Mouse (Mus musculus): Measurements from ENCODE around the gene Gm20425. TPM values are rescaled to one million over a fixed set of nuclear protein-coding genes. Genes with fewer than 3 reads are reported as not detected.

Gm20425 gene
- total RNA-seq, 2 experiments from 2014 or later: 10.8 to 11.3 TPM

DNA sequence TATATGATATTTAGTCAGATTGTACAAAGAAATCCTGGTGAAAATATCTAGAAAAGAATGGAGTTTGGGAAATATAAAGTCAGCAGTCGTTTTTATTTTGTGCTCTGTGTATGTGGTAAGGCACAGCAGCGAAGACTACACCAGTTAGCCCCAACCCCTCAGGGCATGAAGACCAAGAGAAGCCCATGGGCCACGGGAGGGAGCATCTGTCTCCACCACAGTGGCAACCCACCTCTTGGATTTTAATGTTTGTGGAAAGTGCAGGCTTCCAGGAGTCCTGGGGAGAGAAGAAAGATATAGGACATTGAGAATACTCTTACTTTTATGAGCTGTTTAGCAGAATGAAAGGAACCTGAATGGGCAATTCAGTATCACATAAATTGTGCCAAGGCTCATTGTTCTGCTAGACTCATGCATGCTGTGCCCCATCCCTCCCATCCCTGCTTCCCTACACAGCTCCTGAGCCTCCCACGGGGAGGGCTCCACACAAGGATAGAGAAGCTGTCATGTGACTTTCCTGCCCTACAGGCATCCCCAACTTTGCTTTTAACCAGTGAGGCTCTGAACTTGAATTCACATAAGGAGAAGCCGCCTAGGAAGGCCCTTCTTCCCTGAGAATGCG, 21.2 kb downstream of the Gm20425 start:
- no peak for TF ChIP-seq CTCF (conservative IDR thresholded peaks at IDR 0.05)
- no peak overlapping the region for H3K4me3 ChIP-seq
- no peak overlapping the region for H3K27ac ChIP-seq
- no peak for DNase-seq (ENCODE audit: low spot score in 2 of 2)

DNA sequence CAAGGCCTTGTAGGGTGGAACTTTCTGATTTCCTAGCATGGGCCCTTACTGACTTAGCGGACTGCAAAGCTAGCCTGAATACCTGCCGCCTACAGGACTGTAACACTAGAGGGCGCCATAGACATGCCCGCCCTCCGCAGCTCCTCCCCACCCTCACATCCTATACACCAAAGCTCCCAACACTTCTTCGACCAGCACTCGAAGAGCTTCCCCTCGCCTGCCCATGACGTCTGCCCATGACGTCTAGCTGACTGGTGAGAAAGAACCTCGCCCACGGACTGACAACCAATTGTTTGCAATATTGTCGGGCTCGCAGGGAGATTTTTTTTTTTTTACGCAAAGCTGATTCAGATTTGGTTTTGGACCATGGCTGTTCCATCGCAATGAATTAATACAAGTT, 22.3 kb downstream of the Gm20425 start:
- DNase-seq (ENCODE audit: low spot score in 2 of 2): peak; percentile 71 to 76
- peak; percentile 97 for TF ChIP-seq CTCF (conservative IDR thresholded peaks at IDR 0.05)
- Histone ChIP-seq H3K27ac (no peak overlapping the region), H3K4me3 (peak overlapping the region; percentile 25)

DNA sequence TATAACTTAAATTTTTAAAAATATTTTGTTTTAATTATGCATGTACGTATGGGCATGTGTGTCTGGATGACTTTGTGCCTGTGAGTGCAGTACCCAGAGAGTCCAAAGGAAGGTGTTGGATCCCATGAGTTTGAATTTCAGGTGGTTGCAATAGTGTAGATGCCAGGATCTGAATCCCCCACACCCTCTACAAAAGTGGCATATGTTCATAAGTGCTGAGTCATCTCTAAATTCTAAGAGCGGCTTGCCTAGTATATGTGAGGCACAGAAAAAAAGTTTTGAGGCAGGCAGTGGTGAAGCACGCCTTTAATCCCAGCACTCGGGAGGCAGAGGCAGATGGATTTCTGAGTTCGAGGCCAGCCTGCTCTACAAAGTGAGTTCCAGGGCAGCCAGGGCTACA, 24.3 kb downstream of the Gm20425 start:
- DNase-seq (ENCODE audit: low spot score in 2 of 2): no peak
- Histone ChIP-seq H3K4me3 (no peak overlapping the region), H3K27ac (no peak overlapping the region)
- TF ChIP-seq CTCF (conservative IDR thresholded peaks at IDR 0.05): 0 out of 2 replicates have a peak, but pooled peaks have one; percentile 7

DNA sequence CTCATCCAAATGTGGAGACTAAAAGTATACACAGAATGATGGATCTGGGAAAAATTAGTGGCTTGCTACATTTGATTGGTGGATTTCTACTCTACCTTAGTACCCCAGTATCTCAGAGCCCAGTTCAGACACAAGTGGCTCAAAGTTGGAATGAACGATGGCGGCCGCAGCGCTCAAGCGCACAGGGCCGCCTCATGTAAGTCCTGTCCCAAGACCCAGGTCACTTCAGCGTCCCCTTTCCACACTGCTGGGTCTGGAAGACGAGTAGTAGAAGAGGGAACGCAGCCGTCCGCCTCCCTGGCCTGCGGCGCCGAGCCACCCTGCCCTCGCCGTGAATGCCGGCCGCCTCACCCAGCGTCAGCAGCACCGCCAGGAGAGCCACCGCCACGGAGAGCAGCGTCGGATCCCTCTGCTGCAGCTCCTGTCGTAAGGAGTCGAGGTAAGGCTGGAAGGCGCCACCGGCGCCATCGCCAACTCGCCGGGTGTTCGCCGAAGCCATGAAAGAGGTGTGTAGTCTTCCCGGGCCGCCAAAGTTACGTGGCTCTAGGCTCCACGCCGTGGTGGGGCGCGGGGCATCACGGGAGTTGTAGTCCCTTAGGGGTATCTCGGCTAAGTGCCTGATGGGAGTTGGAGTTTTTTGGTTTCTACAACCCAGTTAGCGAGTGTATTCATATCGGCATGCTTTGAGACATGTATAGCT, 28.4 kb downstream of the Gm20425 start, which contains the start of gene Srprb:
Gene Srprb, minus strand, starts transcription at position 577 of the 700 bp plus-strand sequence.
- TF ChIP-seq CTCF (conservative IDR thresholded peaks at IDR 0.05): no peak
- H3K4me3 ChIP-seq: peak within 1 kb of the TSS; percentile 65
- DNase-seq (ENCODE audit: low spot score in 2 of 2): peak; percentile 93 to 94
- peak within 1 kb of the TSS; percentile 82 for H3K27ac ChIP-seq

DNA sequence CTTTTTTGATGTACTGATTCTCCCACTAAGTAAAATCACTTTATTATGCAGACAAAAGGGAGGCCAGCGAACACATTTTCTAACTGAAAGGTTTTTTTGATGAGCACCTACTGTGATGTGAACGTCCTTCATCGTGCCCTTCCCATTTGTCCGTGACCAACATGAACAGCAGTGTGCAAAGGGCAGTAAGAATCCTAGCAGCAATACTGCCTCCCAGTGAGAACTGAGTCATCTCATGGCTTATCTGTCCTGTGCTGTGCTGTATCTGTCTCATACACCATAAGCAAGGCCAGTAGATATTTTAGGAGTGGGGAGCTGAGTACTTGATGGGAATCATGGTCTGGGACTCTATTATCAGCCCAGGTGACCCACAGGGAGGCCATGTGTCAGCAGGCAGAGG, 41.7 kb downstream of the Gm20425 start:
- no peak overlapping the region for H3K4me3 ChIP-seq
- DNase-seq (ENCODE audit: low spot score in 2 of 2): no peak
- no peak overlapping the region for H3K27ac ChIP-seq
- no peak for TF ChIP-seq CTCF (conservative IDR thresholded peaks at IDR 0.05)

DNA sequence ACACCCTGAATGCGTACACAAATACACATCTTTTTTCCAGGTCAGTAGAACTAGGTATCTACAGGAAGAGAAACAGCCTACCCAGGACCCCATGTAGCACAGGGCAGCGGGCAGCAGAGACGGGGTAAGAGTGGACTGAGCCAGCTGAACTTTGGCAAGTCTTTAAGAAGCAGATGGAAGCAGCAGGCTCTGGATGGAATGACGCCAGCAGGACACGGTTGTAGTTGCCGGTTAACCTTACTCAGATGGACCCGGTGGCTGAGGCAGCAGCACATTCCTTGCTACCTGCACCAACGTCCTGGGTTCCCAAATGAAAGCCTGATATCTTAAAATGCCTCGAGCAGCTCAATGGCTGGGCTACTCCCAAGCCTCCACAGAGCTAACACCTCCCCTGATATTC, 43.4 kb downstream of the Gm20425 start:
- DNase-seq (ENCODE audit: low spot score in 2 of 2): no peak

DNA sequence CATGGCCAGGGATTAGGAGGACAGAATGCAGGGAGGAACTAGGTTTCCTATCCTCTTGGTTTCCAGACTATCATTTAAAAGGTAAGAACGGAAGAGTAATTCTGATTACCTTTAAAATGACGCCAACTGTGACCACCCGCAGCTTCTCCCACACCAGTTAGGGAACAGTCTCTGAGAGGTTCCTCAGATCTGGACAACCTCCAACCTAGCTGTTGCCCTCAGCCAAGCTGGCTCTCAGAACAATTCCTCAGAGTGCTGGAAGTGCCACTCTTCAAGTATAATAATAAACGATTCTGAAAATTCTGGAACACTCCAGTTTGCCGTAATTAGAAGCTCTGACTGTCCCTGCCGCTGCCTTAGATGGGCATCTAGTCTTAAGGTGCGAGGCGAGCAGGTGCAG, 44.2 kb downstream of the Gm20425 start:
- Histone ChIP-seq H3K4me3 (no peak overlapping the region), H3K27ac (0 out of 2 replicates have a peak overlapping the region, but pooled peaks have one; percentile 8)
- DNase-seq (ENCODE audit: low spot score in 2 of 2): no peak
- TF ChIP-seq CTCF (conservative IDR thresholded peaks at IDR 0.05): no peak

More for the DNA sequence above, 43.4 kb downstream of the Gm20425 start:
- no peak for TF ChIP-seq CTCF (conservative IDR thresholded peaks at IDR 0.05)
- Histone ChIP-seq H3K27ac (no peak overlapping the region), H3K4me3 (no peak overlapping the region)

DNA sequence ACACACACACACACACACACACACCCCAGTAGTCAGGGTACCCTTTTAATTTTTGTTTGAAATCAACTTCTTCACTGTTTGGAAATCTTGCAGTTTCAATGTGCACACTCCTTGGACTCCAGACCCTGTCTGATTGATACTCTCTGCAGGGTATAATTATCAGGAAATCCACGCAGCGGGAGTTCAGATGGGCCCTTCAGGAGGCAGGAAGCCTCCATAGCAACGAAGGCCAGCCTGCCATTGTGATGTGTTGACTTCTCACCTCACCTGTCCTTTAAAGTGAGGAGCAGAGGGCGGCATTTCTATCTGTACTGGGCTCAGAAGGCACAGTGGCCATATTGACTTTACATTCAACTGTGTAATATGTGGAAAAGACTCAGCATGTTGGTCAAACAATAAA, 45.3 kb downstream of the Gm20425 start:
- TF ChIP-seq CTCF (conservative IDR thresholded peaks at IDR 0.05): no peak
- DNase-seq (ENCODE audit: low spot score in 2 of 2): no peak
- no peak overlapping the region for H3K27ac ChIP-seq
- H3K4me3 ChIP-seq: no peak overlapping the region

DNA sequence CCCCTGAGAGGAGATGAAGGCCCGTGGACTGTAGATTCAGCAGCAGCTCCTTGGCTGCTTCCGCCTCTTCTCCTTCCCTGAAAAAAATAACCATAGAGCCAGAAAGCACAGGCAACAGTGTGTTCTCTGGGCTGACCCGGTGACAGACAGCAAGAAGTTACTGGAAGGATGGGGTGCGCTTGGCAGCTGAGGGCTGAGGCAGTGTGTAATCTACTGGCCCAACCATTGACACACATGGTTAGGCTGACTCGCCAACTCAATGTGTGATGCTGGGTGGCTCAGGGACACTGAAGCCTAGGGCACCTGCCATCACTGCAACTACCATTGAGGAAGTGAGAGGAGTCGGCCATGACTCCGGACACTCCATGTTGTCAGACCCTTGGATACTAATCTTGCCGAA, 48.2 kb downstream of the Gm20425 start:
- no peak overlapping the region for H3K4me3 ChIP-seq
- no peak for DNase-seq (ENCODE audit: low spot score in 2 of 2)
- no peak overlapping the region for H3K27ac ChIP-seq
- TF ChIP-seq CTCF (conservative IDR thresholded peaks at IDR 0.05): no peak

DNA sequence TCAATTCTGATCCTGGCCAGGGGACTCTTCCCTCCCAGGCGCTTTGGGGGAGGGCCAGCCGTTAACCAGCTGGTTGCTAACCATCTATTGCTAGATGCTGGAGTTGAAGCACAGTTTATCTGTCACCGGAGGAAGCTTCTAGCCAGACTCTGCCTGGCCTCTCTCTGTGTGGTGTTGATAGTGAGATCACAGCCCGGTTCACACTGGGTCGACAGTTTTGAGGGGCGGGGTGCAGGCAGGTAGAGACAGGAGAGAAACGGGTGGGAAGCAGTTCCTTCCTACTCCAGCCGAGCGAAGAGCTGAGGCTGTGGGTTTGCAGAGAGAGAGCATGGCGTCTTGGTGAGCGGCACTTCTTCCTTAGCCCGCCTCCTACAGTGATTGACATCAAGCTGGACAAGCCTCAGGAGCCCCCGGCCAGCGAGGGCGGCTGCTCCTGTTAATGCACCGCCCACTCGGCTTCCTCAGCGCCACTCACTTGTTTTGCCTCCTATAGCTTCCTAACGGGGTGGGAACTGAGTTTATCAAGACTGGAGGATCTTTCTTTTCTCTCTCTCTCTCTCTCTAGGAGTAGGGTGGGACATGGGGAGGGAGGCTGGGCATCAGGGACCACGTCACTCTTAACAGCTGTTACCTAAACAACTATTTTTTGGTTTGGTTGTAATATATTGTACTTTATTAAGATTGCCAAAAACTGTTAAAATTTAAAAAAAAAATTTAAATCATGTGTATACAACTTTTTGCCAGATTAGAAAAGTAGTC, 49.1 kb downstream of the Gm20425 start:
- peak; percentile 40 to 42 for DNase-seq (ENCODE audit: low spot score in 2 of 2)
- peak overlapping the region; percentile 43; the same call in 1 of the 2 replicates for H3K27ac ChIP-seq
- no peak for TF ChIP-seq CTCF (conservative IDR thresholded peaks at IDR 0.05)
- peak overlapping the region; percentile 45 for H3K4me3 ChIP-seq

DNA sequence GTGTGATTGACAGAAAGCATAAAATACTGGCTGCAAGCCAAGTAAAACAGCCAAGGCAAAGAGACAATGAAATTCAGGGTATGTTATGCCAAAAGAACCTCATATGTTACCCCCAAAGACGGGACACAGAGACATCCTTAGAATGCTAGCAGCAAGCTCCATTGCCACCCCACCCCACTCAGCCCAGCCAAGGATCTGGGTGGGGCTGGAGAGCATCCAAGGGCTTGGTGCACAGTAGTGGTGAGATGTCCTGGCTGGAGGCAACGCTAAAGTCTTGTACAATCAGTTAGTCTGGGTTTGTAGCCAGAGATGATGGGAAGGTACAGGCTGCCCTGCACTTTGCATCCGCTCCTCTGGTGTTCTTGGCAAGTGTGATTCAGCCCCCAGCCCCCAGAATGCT, 49.8 kb downstream of the Gm20425 start:
- H3K27ac ChIP-seq: peak overlapping the region; percentile 43; the same call in 1 of the 2 replicates
- TF ChIP-seq CTCF (conservative IDR thresholded peaks at IDR 0.05): no peak

DNA sequence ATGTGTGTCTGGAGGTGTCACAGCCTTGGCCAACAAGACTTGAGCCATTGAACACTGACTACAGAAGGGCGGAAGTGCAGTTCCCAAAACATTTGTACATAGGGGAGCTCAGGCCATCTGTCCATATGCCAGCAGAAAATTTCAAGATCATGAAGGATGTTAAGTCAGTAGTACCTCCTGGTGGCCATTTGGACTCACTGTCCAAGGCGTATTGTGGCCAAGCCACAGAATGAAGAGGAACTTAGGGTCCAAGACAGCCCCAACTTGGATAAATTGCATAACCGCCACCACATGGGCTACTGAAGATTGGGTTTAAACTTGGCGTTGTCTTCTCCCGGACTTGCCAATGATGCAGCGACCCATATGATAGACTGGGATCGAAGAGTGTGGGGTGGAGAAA, 54.4 kb downstream of the Gm20425 start:
- DNase-seq (ENCODE audit: low spot score in 2 of 2): no peak
- peak; percentile 41 for TF ChIP-seq CTCF (conservative IDR thresholded peaks at IDR 0.05)
- no peak overlapping the region for H3K27ac ChIP-seq
- H3K4me3 ChIP-seq: no peak overlapping the region

More for the DNA sequence above, 49.8 kb downstream of the Gm20425 start:
- H3K4me3 ChIP-seq: no peak overlapping the region
- peak in 1 of 2 experiments; percentile 25 for DNase-seq (ENCODE audit: low spot score in 2 of 2)

Measured in layer of hippocampus, adult 2 months (tissue).